Mouse (Mus musculus): ENCODE results near the gene Tceal9. TPM values are rescaled to one million over a fixed set of nuclear protein-coding genes. Genes with fewer than 3 reads are reported as not detected.
"Not testable (repeated sequence)": the region's sequence is repeated elsewhere in the genome, so short reads cannot be mapped to it uniquely, and the experiment has no call there.

Tceal9 gene
- polyA plus RNA-seq, 1 experiment from 2014 or later, result 466 TPM

GRCm38 (mm10) chrX:136267720-136268119, 22.8 kb downstream of the Tceal9 start:
- Histone ChIP-seq H3K9me3 (ENCODE audit: control insufficient read depth, low read length) (no peaks in the 10 kb centered on the region), H3K4me1 (replicated peaks; ENCODE audit: control insufficient read depth, insufficient read depth, low read length) (no peaks in the 10 kb centered on the region), H3K9ac (ENCODE audit: low read depth, low read length) (no peak overlapping the region), H3K4me2 (replicated peaks; ENCODE audit: low read depth, low read length) (no peak overlapping the region), H3K36me3 (ENCODE audit: control insufficient read depth, insufficient read depth, low read length) (no peaks in the 10 kb centered on the region), H3K4me3 (ENCODE audit: low read depth, low read length) (no peak overlapping the region), H3K27me3 (ENCODE audit: control insufficient read depth, insufficient read depth, low read length) (no peaks in the 10 kb centered on the region), H3K27ac (ENCODE audit: low read depth, low read length) (no peak overlapping the region)
- whole genome bisulfite sequencing, result 78% methylated on average over 5 of the region's 5 CpGs
- ATAC-seq (ENCODE audit: low FRiP score) (no peak), DNase-seq (ENCODE audit: low spot score) (no peak)

DNA sequence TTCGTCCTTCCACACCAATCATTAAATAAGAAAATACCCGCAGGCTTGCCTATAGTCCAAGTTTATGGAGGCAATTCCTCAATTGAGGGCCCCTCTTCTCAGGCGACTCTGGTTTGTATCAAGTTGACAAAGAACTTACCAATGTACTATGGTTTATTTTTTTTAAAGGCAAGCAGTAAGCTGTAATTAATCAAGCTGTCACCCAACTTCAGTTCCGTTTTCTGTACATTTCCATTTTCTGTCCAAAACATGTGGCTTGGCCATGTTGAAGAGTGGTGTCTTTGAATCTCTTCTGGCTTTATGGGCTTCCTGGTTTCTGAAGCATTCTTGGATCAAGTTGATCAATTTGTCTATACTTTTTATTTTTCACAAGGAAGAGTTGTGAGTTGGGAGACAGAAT, 23.3 kb downstream of the Tceal9 start:
- H3K9me3 ChIP-seq (ENCODE audit: control insufficient read depth, low read length), result no peaks in the 10 kb centered on the region
- H3K9ac ChIP-seq (ENCODE audit: low read depth, low read length), result no peak overlapping the region
- H3K4me3 ChIP-seq (ENCODE audit: low read depth, low read length), result no peak overlapping the region
- 80% methylated on average over 4 of the region's 4 CpGs for WGBS
- H3K4me2 ChIP-seq (replicated peaks; ENCODE audit: low read depth, low read length), result no peak overlapping the region
- no peak overlapping the region for H3K27ac ChIP-seq (ENCODE audit: low read depth, low read length)
- ATAC-seq (ENCODE audit: low FRiP score) (no peak), DNase-seq (ENCODE audit: low spot score) (no peak)
- no peaks in the 10 kb centered on the region for H3K27me3 ChIP-seq (ENCODE audit: control insufficient read depth, insufficient read depth, low read length)
- no peaks in the 10 kb centered on the region for H3K36me3 ChIP-seq (ENCODE audit: control insufficient read depth, insufficient read depth, low read length)
- no peaks in the 10 kb centered on the region for H3K4me1 ChIP-seq (replicated peaks; ENCODE audit: control insufficient read depth, insufficient read depth, low read length)

DNA sequence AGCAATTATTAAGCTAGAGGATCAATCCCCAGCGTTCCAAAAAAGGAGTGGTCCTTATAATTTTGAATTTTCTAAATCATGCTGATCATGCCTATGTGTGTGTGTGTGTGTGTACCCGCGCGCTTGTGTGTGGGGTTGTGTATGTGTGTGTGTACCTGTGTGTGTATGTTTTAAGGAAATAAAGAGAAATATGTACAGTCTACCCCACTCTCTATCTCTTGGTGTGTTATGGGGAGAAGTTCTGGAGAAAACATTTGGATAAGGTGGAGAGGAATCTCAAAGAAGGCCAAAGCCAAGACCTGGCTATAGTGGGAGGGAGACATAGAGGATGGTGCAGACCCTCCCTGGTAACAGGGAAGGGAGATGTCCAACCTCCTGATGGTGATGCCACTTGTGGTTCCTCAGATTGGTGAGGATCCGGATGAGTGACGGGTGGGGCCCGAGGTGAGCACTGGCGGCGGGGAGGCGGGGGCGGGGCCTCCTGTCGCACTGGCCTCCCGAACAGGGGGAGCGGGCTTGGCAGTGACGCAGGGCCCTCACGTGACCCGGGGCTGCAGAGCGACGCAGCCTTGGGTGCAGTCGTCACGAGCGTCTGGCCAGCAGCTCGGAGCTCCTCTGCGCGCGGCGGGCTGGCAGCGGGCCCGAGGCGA, 25.0 kb downstream of the Tceal9 start, which contains the start of gene Bex3:
Gene Bex3 (plus strand): TSS at position 511 of the 650 bp plus-strand sequence.
- WGBS, result 68% methylated on average over 4 of the region's 30 CpGs

GRCm38 (mm10) chrX:136270393-136271111, 25.7 kb downstream of the Tceal9 start:
- WGBS, result 12% methylated on average over 2 of the region's 60 CpGs
- not testable (repeated sequence) for H3K27me3 ChIP-seq (ENCODE audit: control insufficient read depth, insufficient read depth, low read length); H3K9me3 ChIP-seq (ENCODE audit: control insufficient read depth, low read length); H3K4me1 ChIP-seq (replicated peaks; ENCODE audit: control insufficient read depth, insufficient read depth, low read length); H3K36me3 ChIP-seq (ENCODE audit: control insufficient read depth, insufficient read depth, low read length)
- peak overlapping the region; percentile 41 for H3K4me3 ChIP-seq (ENCODE audit: low read depth, low read length)
- H3K4me2 ChIP-seq (replicated peaks; ENCODE audit: low read depth, low read length), result peak overlapping the region; percentile 39
- peak; percentile 82 for ATAC-seq (ENCODE audit: low FRiP score)
- DNase-seq (ENCODE audit: low spot score), result peak; percentile 37
- 0 out of 2 replicates have a peak overlapping the region, but pooled peaks have one; percentile 47 for H3K9ac ChIP-seq (ENCODE audit: low read depth, low read length)
- peak overlapping the region; percentile 24; the same call in 1 of the 2 replicates for H3K27ac ChIP-seq (ENCODE audit: low read depth, low read length)

More for the DNA sequence above, 25.0 kb downstream of the Tceal9 start, which contains the start of gene Bex3:
- 0 out of 2 replicates have a peak within 1 kb of the TSS, but pooled peaks have one; percentile 47 for H3K9ac ChIP-seq (ENCODE audit: low read depth, low read length)
- H3K36me3 ChIP-seq (ENCODE audit: control insufficient read depth, insufficient read depth, low read length); DNase-seq (ENCODE audit: low spot score); H3K27me3 ChIP-seq (ENCODE audit: control insufficient read depth, insufficient read depth, low read length); H3K9me3 ChIP-seq (ENCODE audit: control insufficient read depth, low read length); H3K4me1 ChIP-seq (replicated peaks; ENCODE audit: control insufficient read depth, insufficient read depth, low read length): not testable (repeated sequence)
- H3K27ac ChIP-seq (ENCODE audit: low read depth, low read length), result peak within 1 kb of the TSS; percentile 24; the same call in 1 of the 2 replicates
- H3K4me3 ChIP-seq (ENCODE audit: low read depth, low read length), result peak within 1 kb of the TSS; percentile 41
- peak; percentile 99 for ATAC-seq (ENCODE audit: low FRiP score)
- peak within 1 kb of the TSS; percentile 39 for H3K4me2 ChIP-seq (replicated peaks; ENCODE audit: low read depth, low read length)

DNA sequence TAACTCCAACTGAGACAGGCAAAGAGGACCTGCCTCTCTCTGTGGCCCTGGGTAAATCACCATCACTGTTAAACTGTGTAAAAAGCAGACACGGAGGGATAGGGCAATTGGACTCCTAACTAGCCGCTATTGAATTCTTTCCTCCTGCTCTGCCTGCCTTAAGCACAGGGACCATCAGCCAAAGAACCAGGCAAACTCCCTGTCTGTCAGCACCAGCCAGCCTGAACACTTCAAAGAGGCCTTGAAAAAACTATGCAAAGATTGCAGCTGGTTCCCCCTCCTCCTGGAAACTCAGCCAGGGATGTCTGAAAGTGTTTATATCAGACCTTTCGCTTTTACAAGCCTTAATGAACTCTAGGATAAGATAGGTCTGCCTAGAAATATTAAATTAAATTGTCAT, 29.7 kb downstream of the Tceal9 start:
- DNase-seq (ENCODE audit: low spot score) (no peak), ATAC-seq (ENCODE audit: low FRiP score) (no peak)
- whole genome bisulfite sequencing, result 21% methylated on average over 3 of the region's 3 CpGs
- H3K4me1 ChIP-seq (replicated peaks; ENCODE audit: control insufficient read depth, insufficient read depth, low read length), result no peaks in the 10 kb centered on the region
- H3K36me3 ChIP-seq (ENCODE audit: control insufficient read depth, insufficient read depth, low read length), result no peaks in the 10 kb centered on the region
- H3K4me2 ChIP-seq (replicated peaks; ENCODE audit: low read depth, low read length), result no peak overlapping the region
- no peak overlapping the region for H3K9ac ChIP-seq (ENCODE audit: low read depth, low read length)
- H3K4me3 ChIP-seq (ENCODE audit: low read depth, low read length), result no peak overlapping the region
- no peaks in the 10 kb centered on the region for H3K9me3 ChIP-seq (ENCODE audit: control insufficient read depth, low read length)
- no peak overlapping the region for H3K27ac ChIP-seq (ENCODE audit: low read depth, low read length)
- no peaks in the 10 kb centered on the region for H3K27me3 ChIP-seq (ENCODE audit: control insufficient read depth, insufficient read depth, low read length)

DNA sequence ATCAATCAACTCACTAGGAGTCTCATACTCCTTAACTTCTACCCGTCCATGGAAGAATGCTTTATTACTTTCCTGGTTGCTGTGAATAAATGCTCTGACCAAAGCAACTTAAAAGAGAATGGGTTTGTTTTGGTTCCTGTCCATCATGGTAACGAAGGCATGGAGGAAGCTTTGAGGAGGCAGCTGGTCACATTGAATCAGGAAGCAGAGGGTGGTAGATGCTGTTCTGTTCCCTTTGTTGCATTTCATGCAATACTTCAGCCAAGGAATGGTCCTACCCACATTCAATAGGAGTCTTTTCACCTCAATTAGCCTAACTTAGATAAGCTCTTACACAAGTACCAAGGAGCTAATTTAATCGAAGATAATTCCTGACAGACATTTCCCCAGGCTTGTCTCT, 30.5 kb downstream of the Tceal9 start:
- no peak for ATAC-seq (ENCODE audit: low FRiP score)
- no peaks in the 10 kb centered on the region for H3K4me1 ChIP-seq (replicated peaks; ENCODE audit: control insufficient read depth, insufficient read depth, low read length)

DNA sequence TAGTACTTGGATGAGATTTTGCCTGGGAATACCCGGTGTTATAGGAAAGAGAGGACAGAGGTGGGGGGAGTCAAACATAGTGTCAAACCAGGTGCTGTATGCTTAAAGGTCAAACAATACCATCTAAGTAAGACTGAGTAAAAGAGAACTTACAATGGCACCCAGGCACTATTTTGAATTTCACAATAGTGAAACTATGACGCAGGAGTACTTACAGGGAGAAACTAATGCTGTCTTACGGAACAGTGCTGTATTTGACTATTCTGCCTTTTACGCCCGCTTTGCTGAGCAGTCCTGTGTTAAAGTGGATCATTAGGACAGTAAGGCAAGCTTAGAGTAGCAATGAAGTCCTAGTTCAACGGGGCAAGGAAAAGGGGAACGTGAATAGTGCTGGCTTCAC, 32.7 kb downstream of the Tceal9 start:
- no peak for ATAC-seq (ENCODE audit: low FRiP score)
- Histone ChIP-seq H3K36me3 (ENCODE audit: control insufficient read depth, insufficient read depth, low read length) (no peaks in the 10 kb centered on the region), H3K4me3 (ENCODE audit: low read depth, low read length) (no peak overlapping the region), H3K9me3 (ENCODE audit: control insufficient read depth, low read length) (no peaks in the 10 kb centered on the region), H3K9ac (ENCODE audit: low read depth, low read length) (no peak overlapping the region), H3K4me1 (replicated peaks; ENCODE audit: control insufficient read depth, insufficient read depth, low read length) (no peaks in the 10 kb centered on the region), H3K4me2 (replicated peaks; ENCODE audit: low read depth, low read length) (no peak overlapping the region), H3K27ac (ENCODE audit: low read depth, low read length) (no peak overlapping the region), H3K27me3 (ENCODE audit: control insufficient read depth, insufficient read depth, low read length) (no peaks in the 10 kb centered on the region)
- no peak for DNase-seq (ENCODE audit: low spot score)
- 85% methylated on average over 7 of the region's 7 CpGs for WGBS

More for the DNA sequence above, 30.5 kb downstream of the Tceal9 start:
- Histone ChIP-seq H3K4me3 (ENCODE audit: low read depth, low read length) (no peak overlapping the region), H3K27ac (ENCODE audit: low read depth, low read length) (no peak overlapping the region), H3K9me3 (ENCODE audit: control insufficient read depth, low read length) (no peaks in the 10 kb centered on the region), H3K4me2 (replicated peaks; ENCODE audit: low read depth, low read length) (no peak overlapping the region), H3K9ac (ENCODE audit: low read depth, low read length) (no peak overlapping the region), H3K27me3 (ENCODE audit: control insufficient read depth, insufficient read depth, low read length) (no peaks in the 10 kb centered on the region), H3K36me3 (ENCODE audit: control insufficient read depth, insufficient read depth, low read length) (no peaks in the 10 kb centered on the region)
- 33% methylated on average over 3 of the region's 3 CpGs for WGBS
- DNase-seq (ENCODE audit: low spot score), result no peak

DNA sequence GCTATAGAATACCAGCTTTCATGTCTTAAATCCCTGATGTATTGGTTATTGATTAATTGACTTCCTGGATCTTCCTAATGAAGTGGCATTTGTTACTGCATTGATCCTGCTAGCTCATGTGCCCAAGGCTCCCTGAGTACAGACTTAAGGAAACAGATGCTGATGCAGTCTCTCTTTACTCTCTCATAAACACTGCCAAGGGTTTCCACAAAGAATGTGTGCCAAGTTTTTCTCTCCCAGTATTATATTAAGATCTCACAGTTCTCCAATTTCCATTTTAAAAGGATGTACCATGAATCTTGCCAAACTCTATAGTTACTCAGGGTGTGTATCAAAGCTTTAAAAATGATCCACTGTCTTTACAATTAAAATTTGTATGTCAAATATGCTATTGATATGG, 33.5 kb downstream of the Tceal9 start:
- H3K9me3 ChIP-seq (ENCODE audit: control insufficient read depth, low read length), result no peaks in the 10 kb centered on the region
- ATAC-seq (ENCODE audit: low FRiP score) (no peak), DNase-seq (ENCODE audit: low spot score) (no peak)
- no peaks in the 10 kb centered on the region for H3K36me3 ChIP-seq (ENCODE audit: control insufficient read depth, insufficient read depth, low read length)
- H3K4me3 ChIP-seq (ENCODE audit: low read depth, low read length), result no peak overlapping the region
- H3K9ac ChIP-seq (ENCODE audit: low read depth, low read length), result no peak overlapping the region
- H3K27ac ChIP-seq (ENCODE audit: low read depth, low read length), result no peak overlapping the region
- H3K27me3 ChIP-seq (ENCODE audit: control insufficient read depth, insufficient read depth, low read length), result no peaks in the 10 kb centered on the region
- H3K4me2 ChIP-seq (replicated peaks; ENCODE audit: low read depth, low read length), result no peak overlapping the region
- H3K4me1 ChIP-seq (replicated peaks; ENCODE audit: control insufficient read depth, insufficient read depth, low read length), result no peaks in the 10 kb centered on the region

GRCm38 (mm10) chrX:136279410-136279809, 34.5 kb downstream of the Tceal9 start:
- WGBS, result 86% methylated on average over 5 of the region's 5 CpGs
- H3K36me3 ChIP-seq (ENCODE audit: control insufficient read depth, insufficient read depth, low read length), result no peaks in the 10 kb centered on the region
- no peaks in the 10 kb centered on the region for H3K27me3 ChIP-seq (ENCODE audit: control insufficient read depth, insufficient read depth, low read length)
- no peak overlapping the region for H3K9ac ChIP-seq (ENCODE audit: low read depth, low read length)
- no peak overlapping the region for H3K27ac ChIP-seq (ENCODE audit: low read depth, low read length)
- no peak overlapping the region for H3K4me3 ChIP-seq (ENCODE audit: low read depth, low read length)
- no peak overlapping the region for H3K4me2 ChIP-seq (replicated peaks; ENCODE audit: low read depth, low read length)
- ATAC-seq (ENCODE audit: low FRiP score), result no peak
- no peaks in the 10 kb centered on the region for H3K9me3 ChIP-seq (ENCODE audit: control insufficient read depth, low read length)
- DNase-seq (ENCODE audit: low spot score), result no peak
- no peaks in the 10 kb centered on the region for H3K4me1 ChIP-seq (replicated peaks; ENCODE audit: control insufficient read depth, insufficient read depth, low read length)

Measured in hindbrain, embryonic 11.5 days (tissue).